Mouse (Mus musculus): ENCODE data around the gene Pagr1b.

Pagr1b gene

DNA sequence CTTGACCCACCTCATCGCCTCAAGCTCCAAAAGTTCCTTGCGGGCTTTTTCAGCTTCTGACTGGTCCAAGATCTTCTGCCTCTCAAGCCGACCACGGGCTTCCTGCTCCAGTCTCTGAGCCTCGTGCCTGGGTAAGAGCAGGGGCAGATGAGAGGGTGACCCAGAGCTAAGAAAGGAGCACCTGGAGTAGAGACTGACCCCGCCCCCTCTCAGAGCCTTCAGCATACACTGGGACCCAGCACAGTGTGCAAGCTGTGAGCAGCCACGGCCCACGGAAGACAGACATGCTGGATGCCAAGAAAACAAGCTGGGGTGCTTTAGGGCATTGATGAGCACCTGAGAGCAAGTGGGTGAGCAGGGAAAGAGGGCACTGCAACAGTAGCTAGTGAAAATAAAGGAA is 27.5 kb downstream of the Pagr1b start:
- no peak for DNase-seq

DNA sequence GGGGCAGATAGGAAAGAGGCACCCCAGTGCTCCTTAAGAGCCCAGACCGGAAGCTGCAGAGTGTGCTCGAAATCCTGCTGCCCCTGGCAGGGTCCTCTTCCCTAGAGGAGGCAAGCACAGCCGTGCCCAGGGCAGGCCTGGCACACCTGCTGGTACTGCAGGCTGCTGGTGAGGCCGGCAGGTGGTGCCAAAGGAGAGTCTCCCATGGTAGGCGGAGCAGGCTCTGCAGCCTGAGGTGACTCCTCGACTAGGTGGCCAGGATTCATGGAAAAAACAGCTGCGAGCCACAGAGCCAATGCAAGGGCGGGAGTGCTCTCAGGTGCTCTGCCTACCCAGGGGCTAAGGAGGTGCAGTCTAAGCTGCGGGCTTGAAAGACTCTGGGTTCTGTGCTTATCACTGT is 30.0 kb downstream of the Pagr1b start:
- peak; percentile 88 for DNase-seq

DNA sequence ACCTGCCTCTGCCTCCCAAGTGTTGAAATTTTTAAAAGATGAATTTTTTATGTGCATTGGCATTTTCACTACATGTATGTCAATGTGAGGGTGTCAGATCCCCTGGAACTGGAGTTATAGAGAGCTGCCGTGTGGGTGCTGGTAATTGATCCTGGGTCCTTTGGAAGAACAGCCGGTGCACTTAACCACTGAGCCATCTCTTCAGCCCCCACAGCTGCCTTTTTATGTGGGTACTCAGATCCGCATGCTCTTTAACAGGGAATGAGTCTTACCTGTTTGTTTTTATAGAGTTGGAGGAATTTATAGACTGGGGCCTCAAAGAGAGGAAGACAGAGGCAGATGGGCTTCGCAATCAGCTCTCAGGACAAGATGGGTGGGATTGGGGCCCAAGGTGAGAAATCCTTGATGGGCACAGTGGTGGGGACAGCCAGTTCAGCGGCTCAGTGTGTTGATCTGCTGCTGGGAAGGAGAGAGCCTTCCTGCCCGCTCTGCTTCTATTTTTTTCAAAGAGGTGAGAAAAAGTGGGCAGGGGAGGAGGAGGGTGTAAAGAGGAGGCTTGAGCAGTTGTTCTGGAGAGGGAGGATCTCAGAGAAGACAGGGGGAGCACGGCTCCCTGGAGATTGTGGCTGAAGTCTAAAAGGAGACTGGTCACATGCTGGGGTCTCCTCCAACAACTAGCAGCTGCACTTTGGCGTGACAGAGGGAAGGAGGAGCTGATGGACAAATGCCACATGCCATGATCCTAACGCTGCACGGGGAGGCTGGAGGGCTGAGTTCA is 31.4 kb downstream of the Pagr1b start:
- DNase-seq = peak; percentile 36

DNA sequence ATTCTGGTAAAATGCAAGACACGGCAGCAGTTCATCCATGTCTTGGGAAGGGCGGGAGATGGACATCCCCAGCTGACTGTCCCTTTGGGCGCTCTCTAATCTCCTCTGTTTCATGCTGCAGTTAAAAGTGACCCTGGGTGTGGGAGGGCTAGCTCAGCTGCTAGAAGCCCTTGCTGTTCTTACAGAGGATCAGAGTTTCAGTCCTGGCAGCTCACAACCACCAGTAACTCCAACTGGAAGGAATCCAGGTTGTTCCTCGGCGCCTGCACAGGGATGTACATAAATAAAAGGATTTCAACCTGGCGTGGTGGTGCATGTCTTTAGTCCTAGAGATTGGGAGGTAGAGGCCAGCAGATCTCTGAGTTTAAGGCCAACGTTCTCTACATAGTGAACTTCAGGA is 33.2 kb downstream of the Pagr1b start:
- DNase-seq = peak; percentile 32

DNA sequence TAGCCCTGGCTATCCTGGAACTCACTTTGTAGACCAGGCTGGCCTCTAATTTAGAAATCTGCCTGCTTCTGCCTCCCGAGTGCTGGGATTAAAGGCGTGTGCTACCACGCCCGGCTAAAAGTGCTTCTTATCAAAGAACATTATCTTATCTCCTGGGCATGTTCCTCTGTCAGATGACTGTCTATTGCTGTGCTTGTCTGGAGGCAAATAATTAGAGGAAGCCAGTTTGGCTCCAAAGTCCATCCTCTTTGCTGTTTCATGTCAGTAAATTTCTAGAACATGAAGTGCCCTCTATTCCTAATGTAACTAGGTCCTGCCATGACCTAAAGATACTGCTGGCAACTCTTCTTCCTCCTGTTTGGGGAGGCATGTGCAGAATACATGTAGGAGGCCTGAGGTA is 34.2 kb downstream of the Pagr1b start:
- no peak for DNase-seq

DNA sequence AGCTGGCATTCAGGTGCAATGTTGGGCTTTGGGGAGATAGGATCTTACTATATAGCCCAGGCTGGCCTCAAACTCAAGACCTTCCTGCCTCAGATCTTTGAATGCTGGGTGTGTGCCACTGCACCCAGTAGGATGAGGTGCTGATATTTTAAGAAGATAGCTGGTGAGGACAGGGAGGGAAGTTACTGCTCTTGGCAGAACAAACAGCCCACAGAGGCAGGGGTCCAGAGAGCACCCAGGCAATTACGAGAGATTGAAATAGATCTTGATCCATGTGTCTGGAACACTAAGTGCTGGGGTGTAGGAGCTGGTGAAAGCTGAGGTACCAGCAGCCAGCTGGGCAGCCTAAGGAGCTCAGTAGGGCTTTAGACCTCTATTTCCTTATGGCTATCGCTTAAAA is 34.7 kb downstream of the Pagr1b start:
- peak; percentile 23 for DNase-seq

DNA sequence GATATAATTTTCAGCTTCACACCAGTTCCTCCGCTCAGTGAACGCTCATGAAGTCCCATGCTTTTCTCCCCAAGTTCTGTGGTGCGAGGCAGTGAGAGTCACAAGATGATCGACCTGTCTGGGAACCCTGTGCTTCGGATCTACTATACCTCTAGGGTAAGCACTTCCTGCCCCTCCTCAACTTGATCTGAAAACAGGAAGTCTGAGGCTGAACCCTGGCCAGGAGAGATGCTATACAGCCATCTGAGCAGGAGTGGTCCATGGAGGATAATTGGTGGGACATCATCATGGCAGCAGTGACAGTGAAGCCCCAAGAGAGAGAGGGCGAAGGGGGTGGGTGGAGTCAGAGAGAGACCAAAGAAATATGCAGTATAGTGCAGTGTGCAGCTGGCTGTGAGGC is 37.4 kb downstream of the Pagr1b start:
- DNase-seq = peak; percentile 31

DNA sequence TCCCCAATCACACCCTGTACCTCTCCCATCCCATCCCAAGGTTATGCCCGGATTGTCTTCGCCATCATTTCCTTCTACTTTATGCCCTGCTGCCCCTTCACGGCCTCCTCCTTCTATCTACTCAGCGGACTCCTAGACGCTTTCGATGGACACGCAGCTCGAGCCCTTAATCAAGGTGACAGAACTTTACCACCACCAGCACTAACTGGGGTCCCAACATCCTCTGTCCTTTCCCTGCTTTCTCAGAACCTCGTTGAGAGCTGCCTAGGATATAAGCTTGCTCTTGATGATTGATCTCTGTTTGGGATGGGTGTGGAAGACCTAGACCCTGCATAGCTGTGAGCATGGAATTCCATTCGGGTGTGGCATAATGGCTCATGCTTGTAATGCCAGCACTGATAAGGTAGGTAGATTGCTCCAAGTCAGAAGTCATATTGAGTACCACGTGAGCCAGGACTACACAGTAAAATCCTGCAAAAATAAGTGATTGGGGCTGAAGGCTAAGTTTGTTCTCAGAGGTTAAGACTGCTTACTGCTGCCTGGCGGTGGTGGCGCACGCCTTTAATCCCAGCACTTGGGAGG is 39.3 kb downstream of the Pagr1b start:
- DNase-seq = no peak

DNA sequence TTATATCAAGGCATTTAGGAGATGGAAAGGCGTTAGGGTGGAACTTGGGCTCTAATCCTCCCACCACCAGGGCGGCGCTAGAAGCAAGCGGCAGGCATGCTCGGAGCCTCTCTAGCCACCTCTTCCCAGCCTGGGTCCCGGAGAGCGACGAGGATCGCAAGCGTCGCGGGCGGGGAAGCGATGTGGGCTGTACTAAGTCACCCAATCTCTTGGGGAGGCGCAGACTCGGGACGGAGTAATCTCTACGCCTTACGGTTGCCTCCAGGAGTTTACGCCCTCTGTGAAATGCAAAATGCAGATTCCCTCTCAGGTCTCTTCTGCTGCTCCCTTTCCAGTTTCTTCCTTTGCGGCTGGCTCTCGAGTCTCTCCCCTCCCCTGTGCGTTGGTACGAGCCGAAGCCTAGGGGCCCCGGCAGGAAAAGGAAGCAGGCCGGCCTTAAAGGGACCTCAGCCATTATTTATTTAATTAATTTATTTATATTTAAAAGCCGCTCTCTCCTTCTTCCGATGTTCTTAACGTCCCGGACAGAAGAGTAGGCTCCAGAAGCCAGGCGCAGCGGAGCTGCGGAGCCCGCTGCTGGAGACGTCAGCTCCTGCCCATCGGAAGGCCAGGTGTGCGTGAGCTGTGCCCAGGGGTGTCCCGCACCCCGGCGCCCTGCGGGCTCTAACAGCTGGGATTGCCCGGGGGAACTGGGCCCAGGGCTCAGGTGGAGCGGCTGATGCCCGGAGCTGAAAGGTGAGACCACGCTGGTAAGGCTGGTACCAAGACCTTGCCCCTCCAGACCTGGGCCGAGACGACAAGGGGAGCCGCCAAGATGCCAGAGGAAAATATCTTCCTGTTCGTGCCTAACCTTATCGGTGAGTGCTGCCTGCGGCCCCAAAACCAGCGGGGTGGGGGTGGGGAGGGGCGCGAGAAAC is 40.1 kb downstream of the Pagr1b start, which contains the start of gene Cdiptos:
Cdiptos (minus strand) TSS at position 149 of the 917 bp plus-strand sequence.
- peak; percentile 96 for DNase-seq

DNA sequence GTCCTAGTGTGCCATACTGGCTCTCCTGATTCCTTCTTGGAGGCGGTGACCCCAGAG is 40.6 kb downstream of the Pagr1b start, which contains the start of gene Cdipt:
Cdipt (plus strand) TSS at position 22 of the 57 bp plus-strand sequence.
- DNase-seq = no peak

DNA sequence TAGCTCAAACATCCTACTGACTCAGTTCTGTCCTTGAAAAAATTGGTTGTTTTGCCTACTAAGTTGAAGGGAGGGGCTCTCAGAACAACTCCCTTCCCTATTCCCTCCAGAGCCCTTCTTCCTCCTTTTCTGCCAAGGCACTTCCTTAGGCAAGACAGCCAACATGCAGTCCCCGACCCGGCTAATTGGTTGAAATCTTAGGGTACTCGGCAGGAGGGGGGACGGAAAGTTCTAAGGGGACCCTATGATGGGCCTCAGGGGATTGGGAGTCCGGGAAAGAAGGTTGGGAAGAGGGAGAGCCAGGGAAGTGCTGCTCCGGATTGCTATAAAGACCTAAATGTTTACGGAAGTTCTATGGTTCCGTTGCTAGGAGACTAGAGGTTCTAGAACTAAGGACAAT is 40.8 kb downstream of the Pagr1b start:
- DNase-seq = peak; percentile 69

DNA sequence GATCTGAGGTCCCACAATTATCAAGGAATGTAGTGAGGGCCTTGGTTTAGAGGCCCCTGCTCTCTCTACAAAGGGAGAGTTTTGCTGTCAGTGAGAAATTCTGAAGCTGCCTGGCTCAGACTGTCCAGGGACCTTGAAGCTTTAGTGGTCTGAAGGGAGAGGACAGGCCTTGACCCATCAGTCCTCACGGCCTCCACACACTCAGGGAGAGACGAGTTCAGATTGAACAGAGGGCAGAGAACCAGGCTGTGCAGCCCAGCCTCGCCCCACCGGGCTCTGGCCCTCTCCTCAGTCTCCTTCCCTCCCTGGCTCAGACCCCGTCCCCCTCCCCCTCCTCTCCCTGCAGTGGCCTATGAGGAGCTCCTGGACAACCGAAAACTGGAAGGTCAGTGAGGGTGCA is 48.9 kb downstream of the Pagr1b start:
- no peak for DNase-seq

DNA sequence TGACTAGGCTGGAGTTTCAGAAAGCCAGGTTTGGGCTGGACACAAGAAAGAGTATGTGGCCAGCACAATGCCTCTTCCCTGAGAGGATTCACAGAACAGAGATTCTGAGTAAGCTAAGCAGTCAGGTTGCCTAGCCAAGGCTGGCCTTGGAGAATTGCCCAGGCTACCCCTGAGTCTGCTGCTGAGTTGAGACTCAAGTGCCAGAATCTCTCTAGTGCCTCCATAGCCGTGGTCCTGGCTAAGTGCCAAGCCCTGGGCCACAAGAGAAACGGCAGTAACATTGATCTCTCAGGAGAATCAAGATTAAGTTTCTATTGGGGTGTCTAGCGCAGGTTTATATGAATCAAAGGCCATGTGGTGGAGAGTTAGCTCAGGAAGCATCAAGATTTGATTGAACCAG is 50.7 kb downstream of the Pagr1b start:
- peak; percentile 81 for DNase-seq

DNA sequence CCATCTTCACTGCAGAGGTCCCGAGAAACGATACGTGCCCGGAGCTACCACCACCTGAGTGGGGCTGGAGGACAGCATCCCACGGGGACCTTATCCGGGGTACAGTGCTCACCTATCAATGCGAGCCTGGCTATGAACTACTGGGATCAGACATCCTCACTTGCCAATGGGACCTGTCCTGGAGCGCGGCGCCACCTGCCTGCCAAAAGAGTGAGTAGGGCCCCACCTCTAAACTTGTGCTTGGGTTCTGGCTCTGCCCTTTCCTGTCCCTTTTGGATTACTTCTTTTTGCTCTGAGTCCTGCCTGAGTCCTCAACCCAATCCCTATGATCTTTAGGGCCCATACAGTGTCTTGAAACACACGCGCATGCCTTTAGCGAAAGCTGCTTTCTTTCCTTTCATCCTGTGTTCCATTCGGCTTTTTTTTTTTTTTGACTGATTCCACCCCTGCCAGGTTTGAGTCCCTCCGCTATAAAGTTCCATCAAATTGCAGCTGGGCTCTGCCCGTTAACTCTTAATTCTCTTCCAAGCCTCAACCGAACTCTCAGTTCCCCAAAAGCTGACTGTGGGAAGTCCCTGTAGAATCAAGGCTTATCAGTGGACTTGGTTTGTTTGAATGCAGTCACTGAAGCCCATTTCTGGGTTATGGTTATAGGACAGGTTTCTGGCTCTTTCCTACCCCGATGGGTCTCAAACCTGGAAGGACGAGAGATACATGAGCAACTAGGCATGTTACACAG is 52.6 kb downstream of the Pagr1b start:
- peak; percentile 37 for DNase-seq

DNA sequence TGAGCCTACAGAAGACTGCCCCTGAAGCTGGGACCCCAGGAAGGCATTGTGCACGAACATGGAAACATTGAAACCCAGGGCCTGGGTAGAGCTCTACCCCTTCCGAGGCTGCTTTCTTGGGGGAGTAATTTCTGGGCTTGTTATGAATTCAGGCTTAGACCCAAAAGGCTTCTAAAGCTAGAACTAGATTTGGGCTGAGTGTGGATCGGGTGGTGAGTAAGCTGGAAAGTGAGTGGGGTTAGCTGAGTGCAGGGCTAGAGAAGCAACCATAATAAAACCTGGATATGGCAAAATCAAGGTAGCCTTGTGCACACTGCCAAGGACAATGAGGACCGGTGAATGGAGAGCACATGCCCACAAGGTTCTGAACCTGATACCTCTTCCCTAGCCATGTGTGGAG is 54.3 kb downstream of the Pagr1b start:
- no peak for DNase-seq

DNA sequence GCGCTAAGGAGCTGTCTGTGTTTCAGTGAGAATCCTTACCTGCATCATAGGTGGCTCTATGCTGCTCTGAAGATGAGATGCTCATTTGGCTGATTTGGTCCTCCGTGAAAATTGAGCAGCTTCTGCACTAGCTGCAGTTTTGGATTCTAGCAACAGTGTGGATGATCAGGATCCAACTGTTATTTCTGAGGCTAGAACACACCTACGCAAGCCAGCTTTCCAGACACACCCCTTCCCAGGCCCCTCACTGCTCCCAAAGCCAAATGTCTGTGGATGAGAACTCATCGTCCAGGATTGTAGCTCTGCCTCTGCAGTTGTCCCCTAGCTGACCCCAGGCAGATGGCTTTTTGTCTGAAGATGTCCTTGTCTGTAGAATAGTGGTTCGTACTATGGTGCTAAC is 55.2 kb downstream of the Pagr1b start:
- no peak for DNase-seq

DNA sequence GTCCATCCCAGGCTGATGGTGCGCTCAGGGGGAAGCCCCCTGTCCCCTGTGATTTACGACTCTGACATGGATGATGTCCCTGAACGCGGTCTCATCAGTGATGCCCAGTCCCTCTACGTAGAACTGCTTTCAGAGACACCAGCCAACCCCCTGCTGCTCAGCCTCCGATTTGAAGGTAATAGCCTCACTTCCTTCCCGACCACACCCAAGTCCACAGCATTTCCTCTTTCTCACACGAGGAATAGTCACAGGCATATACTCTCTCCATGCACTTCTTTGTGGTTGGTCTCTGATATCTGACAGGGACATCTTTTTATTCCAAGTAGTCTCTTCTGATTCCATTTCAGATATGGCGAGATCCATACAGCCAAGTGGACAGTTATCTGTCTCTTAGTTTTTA is 56.5 kb downstream of the Pagr1b start:
- no peak for DNase-seq

DNA sequence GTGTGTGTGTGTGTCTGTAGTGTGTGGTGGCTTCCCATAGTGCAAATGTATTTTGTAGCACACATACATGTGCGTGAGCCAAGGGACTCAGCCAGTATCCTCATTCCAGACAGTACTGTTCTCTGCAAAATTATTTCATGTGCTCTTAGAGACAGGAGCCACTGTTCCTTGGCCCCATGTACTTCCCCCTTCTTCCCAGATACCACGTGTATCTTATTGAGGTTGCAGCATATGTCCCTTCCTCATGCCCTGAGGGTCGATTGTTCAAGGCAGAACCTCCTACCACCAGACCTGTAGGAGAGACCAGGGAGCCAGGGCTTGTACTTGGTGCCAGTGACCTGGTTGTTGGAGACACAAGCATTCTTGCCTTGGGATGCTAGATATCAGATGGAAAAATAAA is 61.2 kb downstream of the Pagr1b start:
- DNase-seq = no peak

DNA sequence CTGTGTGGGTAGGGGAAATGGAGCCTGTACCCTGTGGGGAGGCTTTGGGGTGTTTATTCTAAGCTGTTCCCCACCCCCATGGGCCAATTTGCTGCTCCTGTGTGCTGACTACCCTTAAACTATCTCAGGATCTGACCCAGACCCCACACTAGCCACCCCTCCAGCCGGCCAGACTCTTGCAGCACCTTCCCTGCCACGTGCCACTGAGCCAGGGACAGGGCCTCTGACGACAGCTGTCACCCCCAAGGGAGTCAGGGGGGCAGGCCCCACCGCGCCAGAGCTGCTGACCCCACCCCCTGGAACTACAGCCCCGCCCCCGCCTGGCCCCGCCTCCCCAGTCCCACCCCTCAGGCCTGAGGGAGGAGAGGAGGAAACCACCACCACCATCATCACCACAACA is 63.6 kb downstream of the Pagr1b start:
- peak; percentile 65 for DNase-seq

DNA sequence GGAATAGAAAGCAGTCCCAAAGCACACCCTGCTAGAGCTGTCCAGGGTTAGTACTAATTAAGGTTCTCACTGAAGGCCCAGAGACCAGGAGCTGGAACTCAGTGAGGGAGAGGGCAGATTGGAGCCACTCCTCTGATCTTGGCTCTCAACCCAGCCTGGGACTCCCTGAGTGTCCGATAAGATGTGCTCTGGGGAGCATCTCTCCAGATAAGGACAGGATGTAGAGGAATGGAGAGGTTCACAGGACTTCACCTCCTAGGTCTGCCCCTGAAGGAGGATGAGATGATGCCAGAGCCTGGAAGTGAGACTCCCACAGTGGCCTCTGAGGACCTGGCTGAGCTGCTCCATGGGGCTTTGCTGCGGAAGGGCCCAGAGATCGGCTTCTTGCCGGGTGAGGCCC is 64.5 kb downstream of the Pagr1b start:
- peak; percentile 61 for DNase-seq
